Mouse (Mus musculus) 3134 (cell line): ENCODE data around the gene Actr2.
A peak's percentile ranks its signal among the peaks of the same experiment; 100 is the strongest.
"Not testable (repeated sequence)": the region's sequence is repeated elsewhere in the genome, so short reads cannot be mapped to it uniquely, and the experiment has no call there.

Experiments
- DNase-seq: peaks from one replicate; pipeline ENCODE4 v3.0.0-alpha.2; 2011; ENCODE audit warnings: low spot score; ENCODE audit not compliant: insufficient read length; ENCODE audit errors: extremely low read depth

Gene Actr2

GRCm38 (mm10) chr11:20112741-20113480 is at the start of gene Actr2:
Actr2 (minus strand) TSS chr11:20112913.
- peak; percentile 94 for DNase-seq

GRCm38 (mm10) chr11:20158879-20159278 is 46.2 kb upstream of the Actr2 start:
- DNase-seq, result no peak

DNA sequence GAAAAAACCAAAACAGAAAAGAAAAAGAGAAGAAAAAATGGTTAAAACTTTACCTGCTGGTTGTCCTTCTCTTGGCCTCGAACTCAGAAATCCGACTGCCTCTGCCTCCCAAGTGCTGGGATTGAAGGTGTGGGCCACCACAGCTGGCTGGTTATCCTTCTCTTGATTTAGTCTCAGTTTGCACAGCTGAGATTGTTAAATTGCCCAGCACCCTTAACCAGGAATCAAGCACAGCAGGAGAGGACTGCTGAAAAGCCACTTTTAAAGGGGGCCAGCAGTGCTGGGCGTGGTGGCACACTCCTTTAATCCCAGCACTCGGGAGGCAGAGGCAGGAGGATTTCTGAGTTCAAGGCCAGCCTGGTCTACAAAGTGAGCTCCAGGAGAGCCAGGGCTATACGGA is 40.8 kb upstream of the Actr2 start:
- DNase-seq, result not testable (repeated sequence)

- no peak for DNase-seq
Observed at GRCm38 (mm10) chr11:20152107-20152901, 39.6 kb upstream of the Actr2 start.

DNA sequence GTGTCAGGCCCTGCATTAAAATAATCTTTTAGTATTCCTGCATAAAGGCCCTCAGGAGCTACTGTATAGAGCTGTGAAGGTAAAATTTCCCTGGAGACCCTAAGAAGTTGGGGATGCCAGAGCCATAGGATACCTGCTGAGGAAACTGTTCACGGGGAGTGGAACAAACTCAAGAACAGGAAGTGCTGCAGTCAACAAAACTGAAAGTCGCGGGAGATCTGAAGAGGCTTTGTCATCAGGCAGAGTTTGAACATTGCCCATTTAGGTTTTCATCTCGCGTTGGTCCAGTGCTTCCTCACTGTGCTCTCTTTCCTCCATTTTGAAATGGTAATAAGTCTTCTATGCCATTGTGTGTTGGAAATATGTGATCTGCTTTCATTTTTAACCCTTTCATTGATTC is 38.6 kb upstream of the Actr2 start:
- no peak for DNase-seq

- DNase-seq, result no peak
Observed at GRCm38 (mm10) chr11:20149936-20150335, 37.2 kb upstream of the Actr2 start.

DNA sequence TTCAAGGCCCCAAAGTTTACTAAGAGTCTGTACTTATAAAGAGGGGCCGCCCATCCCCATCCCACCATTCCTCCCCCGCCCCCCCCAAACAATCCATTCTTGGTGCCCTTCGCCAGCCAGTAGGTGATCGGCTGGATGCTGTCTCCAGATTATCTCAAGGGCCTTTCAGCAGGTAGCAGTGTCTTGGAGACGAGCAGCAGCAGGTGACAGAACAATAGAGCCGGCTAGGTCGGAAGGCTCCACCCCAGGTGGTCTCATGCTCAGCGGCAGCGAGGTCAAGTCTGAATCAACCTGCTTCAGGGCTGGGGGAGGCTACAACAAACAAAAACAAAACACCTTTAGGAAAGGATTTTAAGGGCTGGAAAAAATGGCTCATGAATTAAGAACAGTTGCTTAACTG is 32.7 kb upstream of the Actr2 start:
- DNase-seq, result no peak

- no peak for DNase-seq
Observed at GRCm38 (mm10) chr11:20144536-20145263, 32.0 kb upstream of the Actr2 start.

DNA sequence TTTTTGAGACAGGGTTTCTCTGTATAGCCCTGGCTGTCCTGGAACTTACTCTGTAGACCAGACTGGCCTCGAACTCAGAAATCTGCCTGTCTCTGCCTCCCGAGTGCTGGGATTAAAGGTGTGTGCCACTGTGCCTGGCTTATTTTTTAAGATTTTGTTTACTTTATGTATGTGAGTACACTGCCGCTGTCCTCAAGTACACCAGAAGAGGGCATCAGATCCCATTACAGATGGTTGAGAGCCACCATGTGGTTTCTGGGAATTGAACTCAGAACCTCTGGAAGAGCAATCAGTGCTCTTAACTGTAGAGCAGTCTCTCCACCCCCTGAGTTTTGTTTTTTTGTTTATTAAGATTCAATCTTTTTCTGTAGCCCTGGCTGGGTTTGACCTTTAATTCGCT is 31.0 kb upstream of the Actr2 start:
- not testable (repeated sequence) for DNase-seq

DNA sequence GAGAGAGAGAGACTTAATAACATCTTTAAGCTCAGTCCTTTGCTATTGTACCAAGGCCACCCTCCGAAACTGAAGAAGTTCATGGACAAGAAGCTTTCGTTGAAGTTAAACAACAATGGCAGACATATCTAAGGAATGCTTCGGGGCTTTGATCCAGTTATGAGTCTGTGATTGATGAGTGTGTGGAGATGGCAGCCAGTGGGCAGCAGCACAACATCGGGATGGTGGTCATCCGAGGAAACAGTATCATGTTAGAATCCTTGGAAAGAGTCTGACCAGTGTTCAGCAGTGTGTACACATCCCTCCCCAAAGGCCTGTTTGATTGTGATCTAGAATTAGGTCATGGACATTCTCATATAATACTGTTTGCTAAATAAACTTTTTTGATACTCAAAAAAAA is 29.8 kb upstream of the Actr2 start:
- DNase-seq, result no peak

GRCm38 (mm10) chr11:20140286-20140685 is 27.6 kb upstream of the Actr2 start:
- DNase-seq, result no peak

DNA sequence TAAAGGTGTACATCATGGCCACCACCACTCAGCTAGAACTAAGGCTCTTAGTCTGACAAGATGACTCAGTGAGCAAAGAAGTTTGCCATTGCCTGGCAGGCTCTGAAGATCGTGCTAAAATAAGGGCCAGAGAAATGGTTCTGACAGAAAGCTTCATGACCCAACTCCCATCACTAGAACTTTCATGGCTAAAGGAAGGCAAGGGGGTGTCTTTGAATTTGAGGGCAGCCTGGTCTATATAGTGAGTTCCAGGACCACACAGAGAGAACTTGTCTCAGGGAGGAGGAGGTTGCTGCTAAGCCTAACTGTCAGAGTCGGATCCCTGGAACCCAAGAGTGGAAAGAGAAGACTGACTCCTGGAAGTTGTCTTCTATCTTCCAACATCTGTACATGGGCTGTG is 27.0 kb upstream of the Actr2 start:
- DNase-seq, result no peak

- DNase-seq, result no peak
Observed at GRCm38 (mm10) chr11:20138498-20139208, 25.9 kb upstream of the Actr2 start.

- DNase-seq, result no peak
Observed at GRCm38 (mm10) chr11:20137872-20138271, 25.2 kb upstream of the Actr2 start.

DNA sequence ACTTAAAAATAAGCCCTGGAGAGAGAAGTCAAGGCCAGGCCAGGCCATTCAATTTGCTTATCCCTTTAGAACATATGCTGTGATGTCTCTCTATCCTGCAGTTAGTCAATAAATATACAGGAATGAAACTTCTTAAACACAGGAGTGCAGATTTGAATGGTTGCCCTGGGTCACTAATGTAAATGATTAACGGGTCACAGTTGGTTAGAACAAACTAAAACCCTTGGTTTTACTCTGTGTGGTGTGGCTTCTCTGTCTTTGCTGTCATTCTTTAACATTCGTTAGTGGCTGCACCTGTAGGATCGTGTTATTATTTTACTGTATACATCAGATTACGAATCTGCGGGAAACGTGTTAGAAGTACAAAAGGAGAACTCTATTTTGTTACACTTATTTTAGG is 23.6 kb upstream of the Actr2 start:
- no peak for DNase-seq

DNA sequence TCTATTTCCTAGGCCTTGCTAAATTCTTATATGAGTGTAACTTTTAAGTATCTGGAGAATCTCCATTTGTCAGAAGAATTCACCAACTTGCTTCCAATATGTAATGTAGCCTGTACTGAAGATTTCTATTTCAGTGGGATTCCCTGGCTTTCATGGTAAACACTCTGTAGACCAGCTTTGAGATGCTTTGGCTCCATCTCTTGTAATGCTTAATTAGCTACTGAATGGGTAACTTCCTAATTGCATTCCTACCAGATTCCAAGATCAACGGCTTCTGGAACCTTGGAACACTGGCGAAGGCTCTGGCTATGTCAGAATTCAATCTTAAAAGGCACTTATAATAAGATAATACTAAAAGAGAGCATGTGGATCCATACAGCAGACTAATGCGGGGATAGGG is 22.2 kb upstream of the Actr2 start:
- DNase-seq, result not testable (repeated sequence)

DNA sequence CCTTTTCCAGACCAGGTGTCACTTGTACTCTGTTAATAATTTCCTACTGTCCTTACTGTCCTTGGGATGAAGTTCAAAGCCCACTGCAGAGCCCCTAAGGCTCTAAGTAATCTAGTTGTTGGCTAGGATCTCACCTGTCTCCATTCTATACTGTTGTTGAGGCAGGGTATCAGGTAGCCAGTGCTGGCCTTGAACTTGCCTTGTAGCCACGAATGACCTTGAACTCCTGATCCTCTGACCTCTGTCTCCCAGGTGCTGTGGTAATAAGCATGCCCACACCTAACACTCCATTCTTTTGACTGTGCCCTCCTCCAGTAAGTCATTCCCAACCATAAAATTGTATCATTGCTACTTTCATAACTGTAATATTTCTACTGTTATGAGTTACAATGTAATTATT is 21.0 kb upstream of the Actr2 start:
- DNase-seq, result no peak

- peak; percentile 42 for DNase-seq
Observed at GRCm38 (mm10) chr11:20132955-20133562, 20.3 kb upstream of the Actr2 start.

GRCm38 (mm10) chr11:20126673-20127516 is 14.2 kb upstream of the Actr2 start:
- no peak for DNase-seq
